Mouse (Mus musculus) forebrain, embryonic 13.5 days (tissue): ENCODE results near the gene Gm20388. TPM values are rescaled to one million over a fixed set of nuclear protein-coding genes. Genes with fewer than 3 reads are reported as not detected.

ENCODE experiments used
- ATAC-seq: fragments of 200-750 bp; cut with Nextera tagmentation; 2 replicates; pipeline ENCODE4 v1.8.0; 2017
- H3K27ac ChIP-seq: fragments of 300-500 bp; sonication (generic); 2 replicates; pipeline ENCODE4 v1.5.1; 2015; ENCODE audit warnings: inconsistent platforms, mild to moderate bottlenecking, moderate library complexity
- H3K27me3 ChIP-seq: fragments of 300-500 bp; sonication (generic); 2 replicates; pipeline ENCODE4 v1.6.1; 2015; ENCODE audit warnings: mild to moderate bottlenecking, inconsistent platforms
- H3K36me3 ChIP-seq: fragments of 300-500 bp; sonication (generic); 2 replicates; pipeline ENCODE4 v1.6.1; 2015; ENCODE audit warnings: mild to moderate bottlenecking, inconsistent platforms; ENCODE audit not compliant: poor library complexity, severe bottlenecking
- H3K4me1 ChIP-seq: fragments of 300-500 bp; sonication (generic); 2 replicates; pipeline ENCODE4 v1.6.1; 2015; ENCODE audit warnings: inconsistent platforms
- H3K4me2 ChIP-seq: fragments of 300-500 bp; sonication (generic); 2 replicates; pipeline ENCODE4 v1.6.1; 2015; ENCODE audit warnings: inconsistent platforms, mild to moderate bottlenecking, moderate library complexity
- H3K4me3 ChIP-seq: fragments of 300-500 bp; sonication (generic); 2 replicates; pipeline ENCODE4 v1.5.1; 2015; ENCODE audit warnings: mild to moderate bottlenecking, inconsistent platforms
- H3K9ac ChIP-seq: fragments of 300-500 bp; sonication (generic); 2 replicates; pipeline ENCODE4 v1.6.1; 2015; ENCODE audit warnings: mild to moderate bottlenecking, inconsistent platforms
- H3K9me3 ChIP-seq: fragments of 300-500 bp; sonication (generic); replicated peaks from 2 replicates; pipeline ENCODE4 v1.6.1; 2016; ENCODE audit warnings: inconsistent platforms
- WGBS: fragments of 180-500 bp; shearing (Covaris S2); methylation state at CpG from one replicate; pipeline ENCODE4 v1.1.7; 2015; 5-methylcytosine and 5-hydroxymethylcytosine counted together
- polyA plus RNA-seq: library from polyadenylated mRNA; unstranded; fragments of >200 nt; fragmentation: Nextera tagmentation; extraction: Ambion mirVana; gene quantifications from 2 replicates; pipeline ENCODE4 v1.2.1, GENCODE M21; 2015

Gene Gm20388
- polyA plus RNA-seq, 1 experiment from 2014 or later: 5.6 TPM

DNA sequence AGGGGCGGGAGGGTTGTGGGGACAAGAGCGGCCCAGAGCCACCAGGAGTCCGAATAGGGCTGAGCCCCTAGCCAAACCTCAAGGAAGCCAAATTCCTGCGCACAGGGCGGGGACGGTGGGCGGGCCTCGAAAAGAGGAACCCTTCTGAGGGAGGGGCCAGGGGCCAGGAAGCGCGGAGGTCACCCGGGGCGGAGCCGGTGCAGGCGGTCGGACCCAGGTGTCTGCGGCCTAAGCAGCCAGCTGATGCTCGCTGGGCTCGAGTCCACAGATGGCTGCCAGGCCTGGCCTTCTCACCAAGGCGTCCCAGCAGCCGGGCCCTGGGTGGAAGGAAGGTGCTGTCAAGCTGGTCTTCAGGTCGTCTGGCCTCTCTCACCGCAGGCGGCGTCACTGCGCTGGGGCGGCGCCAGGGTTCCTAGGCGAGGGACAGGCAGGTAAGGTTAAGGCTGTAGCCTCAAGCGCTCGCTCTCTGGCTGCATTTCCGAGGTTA, 2959.8 kb downstream of the Gm20388 start:
- Histone ChIP-seq H3K4me2 (no peak overlapping the region), H3K36me3 (no peaks in the 10 kb centered on the region), H3K9me3 (peaks cover 5% of the 10 kb centered on the region), H3K4me1 (no peaks in the 10 kb centered on the region), H3K4me3 (no peak overlapping the region), H3K9ac (no peak overlapping the region), H3K27me3 (peaks cover 21% of the 10 kb centered on the region), H3K27ac (no peak overlapping the region)
- 14% methylated on average over 31 of the region's 31 CpGs for WGBS
- no peak for ATAC-seq

DNA sequence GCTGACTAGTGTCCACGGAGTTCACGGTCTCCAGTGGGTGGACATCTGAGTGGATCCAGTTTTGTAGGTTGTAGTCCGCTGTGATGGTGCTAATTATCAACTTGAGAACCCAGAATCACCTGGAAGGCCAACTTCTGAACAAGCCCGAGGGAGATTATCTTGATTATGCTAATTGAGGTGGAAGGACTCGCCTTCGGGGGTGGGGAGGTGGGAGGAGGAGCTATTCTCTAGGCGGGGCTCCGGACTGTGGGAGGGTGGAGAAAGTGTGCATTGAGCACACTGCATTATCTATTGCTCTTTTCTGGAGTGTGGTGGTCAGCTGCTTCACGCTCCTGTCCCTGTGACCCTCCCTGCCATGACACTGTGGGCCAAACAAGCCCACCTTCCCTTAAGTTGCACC, 2961.0 kb downstream of the Gm20388 start:
- H3K27ac ChIP-seq: no peak overlapping the region
- no peak overlapping the region for H3K9ac ChIP-seq
- H3K4me3 ChIP-seq: no peak overlapping the region
- no peak overlapping the region for H3K4me2 ChIP-seq
- no peak for ATAC-seq
- WGBS: 57% methylated on average over 9 of the region's 9 CpGs
- no peaks in the 10 kb centered on the region for H3K36me3 ChIP-seq
- no peaks in the 10 kb centered on the region for H3K9me3 ChIP-seq
- H3K27me3 ChIP-seq: peaks cover 13% of the 10 kb centered on the region
- H3K4me1 ChIP-seq: no peaks in the 10 kb centered on the region

DNA sequence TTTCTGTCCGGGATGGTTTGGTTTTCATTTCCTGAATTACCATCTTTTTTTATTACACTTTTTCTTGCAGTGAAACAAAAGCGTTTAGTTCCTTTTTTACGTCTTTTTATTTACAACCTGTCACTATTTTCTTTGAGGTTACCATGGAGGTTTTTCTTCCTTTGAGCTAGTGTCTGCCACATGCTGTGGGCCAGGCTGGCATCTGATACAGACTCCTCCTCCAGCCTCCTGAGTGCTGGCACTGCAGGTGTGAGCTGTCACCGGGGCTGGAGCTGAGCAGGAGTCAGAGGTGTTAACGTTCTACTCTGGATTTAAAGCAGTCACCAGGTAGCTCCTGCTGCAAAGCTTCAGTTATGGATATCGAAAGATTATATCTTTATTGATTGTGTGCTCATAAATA, 2962.5 kb downstream of the Gm20388 start:
- H3K4me1 ChIP-seq: no peaks in the 10 kb centered on the region
- H3K4me3 ChIP-seq: no peak overlapping the region
- no peak overlapping the region for H3K9ac ChIP-seq
- no peak overlapping the region for H3K27ac ChIP-seq
- H3K4me2 ChIP-seq: no peak overlapping the region
- no peaks in the 10 kb centered on the region for H3K9me3 ChIP-seq
- no peak for ATAC-seq
- WGBS: 57% methylated on average over 6 of the region's 6 CpGs
- H3K36me3 ChIP-seq: no peaks in the 10 kb centered on the region
- peaks cover 13% of the 10 kb centered on the region for H3K27me3 ChIP-seq

DNA sequence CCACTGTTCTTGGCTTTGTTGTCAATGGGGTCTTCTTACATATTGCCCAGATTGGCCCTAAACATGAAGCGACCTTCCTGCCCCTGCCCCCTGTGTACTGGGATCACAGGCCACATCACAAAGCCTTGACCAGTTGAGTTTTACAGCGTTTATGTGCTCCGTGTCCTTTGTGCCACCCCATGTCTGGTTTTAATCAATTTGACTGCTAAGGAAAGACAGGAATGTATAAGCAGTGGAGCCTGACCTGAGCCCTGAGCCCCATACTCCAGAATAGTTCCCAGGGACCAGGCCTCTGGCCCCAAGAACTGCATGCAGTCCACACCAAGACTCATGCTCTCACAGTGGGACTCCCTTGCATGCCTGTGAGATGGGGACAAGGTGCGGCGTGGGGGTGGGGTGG, 2964.5 kb downstream of the Gm20388 start:
- no peak overlapping the region for H3K9ac ChIP-seq
- ATAC-seq: no peak
- no peaks in the 10 kb centered on the region for H3K9me3 ChIP-seq
- H3K36me3 ChIP-seq: no peaks in the 10 kb centered on the region
- H3K4me3 ChIP-seq: no peak overlapping the region
- H3K27me3 ChIP-seq: peaks cover 8% of the 10 kb centered on the region; the same call in 1 of the 2 replicates
- no peak overlapping the region for H3K27ac ChIP-seq
- H3K4me1 ChIP-seq: no peaks in the 10 kb centered on the region
- no peak overlapping the region for H3K4me2 ChIP-seq
- 84% methylated on average over 5 of the region's 5 CpGs for WGBS

DNA sequence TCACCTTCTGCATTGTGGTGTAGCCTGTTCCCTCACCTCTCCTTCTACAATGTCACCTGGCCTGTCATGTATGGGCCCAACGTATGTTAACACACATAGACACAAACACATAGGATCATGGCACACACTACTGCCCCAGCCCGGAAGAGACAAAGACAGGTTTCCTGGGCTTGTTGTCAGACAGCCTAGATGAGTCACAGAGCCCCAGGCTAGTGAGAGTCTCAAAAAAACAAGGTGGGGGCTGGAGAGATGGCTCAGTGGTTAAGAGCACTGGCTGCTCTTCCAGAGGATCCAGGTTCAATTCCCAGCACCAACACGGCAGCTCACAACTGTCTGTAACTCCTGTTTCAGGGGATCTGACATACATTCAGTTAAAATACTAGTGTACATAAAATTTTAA, 2967.6 kb downstream of the Gm20388 start:
- 85% methylated on average over 3 of the region's 3 CpGs for WGBS
- Histone ChIP-seq H3K9me3 (no peaks in the 10 kb centered on the region), H3K4me3 (no peak overlapping the region), H3K4me2 (no peak overlapping the region), H3K36me3 (peaks cover 20% of the 10 kb centered on the region), H3K27ac (no peak overlapping the region), H3K27me3 (no peaks in the 10 kb centered on the region), H3K9ac (no peak overlapping the region), H3K4me1 (no peaks in the 10 kb centered on the region)
- no peak for ATAC-seq

DNA sequence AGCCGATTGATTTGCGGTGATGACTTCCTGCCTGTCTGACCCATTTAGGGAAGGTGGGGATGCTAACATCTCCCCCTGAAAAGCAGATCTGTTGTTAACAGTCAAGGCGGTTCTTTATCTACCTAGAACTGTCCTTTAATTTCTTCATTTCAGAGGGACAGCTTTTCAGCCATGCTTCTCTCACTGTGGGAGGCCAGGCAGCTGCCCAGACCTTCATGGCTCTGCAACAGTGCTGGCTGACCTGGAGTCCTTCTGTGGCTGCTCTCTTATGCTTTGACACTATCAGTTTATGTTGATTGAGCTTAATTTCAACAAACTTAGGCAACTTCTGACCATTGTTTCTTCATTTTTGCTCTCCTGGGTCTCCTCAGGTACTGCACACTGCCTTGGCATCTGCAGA, 2969.7 kb downstream of the Gm20388 start:
- WGBS: 71% methylated on average over 3 of the region's 3 CpGs
- Histone ChIP-seq H3K4me2 (no peak overlapping the region), H3K27me3 (no peaks in the 10 kb centered on the region), H3K27ac (no peak overlapping the region), H3K36me3 (peaks cover 40% of the 10 kb centered on the region), H3K9ac (no peak overlapping the region), H3K4me3 (no peak overlapping the region), H3K4me1 (no peaks in the 10 kb centered on the region), H3K9me3 (no peaks in the 10 kb centered on the region)
- no peak for ATAC-seq

DNA sequence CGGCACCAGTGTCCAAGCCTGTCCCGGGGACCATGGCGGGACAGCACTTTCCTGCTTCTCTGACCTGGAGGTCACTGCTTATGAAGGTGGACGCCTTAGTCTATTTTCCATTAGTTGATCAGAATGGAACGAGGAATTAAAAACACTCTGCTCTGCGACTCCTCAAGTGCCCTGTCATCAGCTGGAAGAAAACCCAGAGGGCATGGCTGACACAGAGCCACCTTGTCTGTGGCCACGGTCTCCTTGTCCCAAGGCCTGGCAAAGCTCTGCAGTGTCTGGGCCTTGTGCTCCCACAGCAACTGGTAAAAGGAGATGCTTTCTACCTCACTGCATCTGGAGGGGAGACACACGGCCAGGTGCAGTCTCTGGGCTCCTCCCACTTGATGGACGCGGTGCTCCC, 2973.0 kb downstream of the Gm20388 start:
- WGBS: 88% methylated on average over 10 of the region's 10 CpGs

DNA sequence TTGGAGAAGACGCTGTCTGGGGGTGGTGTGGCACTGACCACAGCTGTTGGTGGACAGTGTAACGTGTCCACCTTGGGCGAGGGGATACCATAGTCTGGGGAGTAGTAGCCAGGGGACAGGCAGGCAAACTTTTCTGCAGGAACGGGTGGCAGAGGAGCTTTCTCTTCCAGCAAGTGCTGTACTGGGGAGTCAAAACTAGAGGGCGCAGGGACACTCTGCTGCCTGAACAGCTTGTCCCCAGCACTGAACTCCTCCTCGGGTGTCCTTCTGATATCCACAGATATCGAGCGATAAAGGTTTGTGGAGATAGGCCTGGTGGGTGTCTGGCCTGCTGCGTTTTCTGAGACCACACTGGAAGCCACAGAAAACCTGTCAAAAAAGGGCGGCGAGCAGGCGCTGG, 2980.8 kb downstream of the Gm20388 start:
- no peak overlapping the region for H3K4me2 ChIP-seq
- H3K4me3 ChIP-seq: no peak overlapping the region
- no peak for ATAC-seq
- no peaks in the 10 kb centered on the region for H3K27me3 ChIP-seq
- no peak overlapping the region for H3K27ac ChIP-seq
- no peak overlapping the region for H3K9ac ChIP-seq
- H3K9me3 ChIP-seq: no peaks in the 10 kb centered on the region
- WGBS: 86% methylated on average over 12 of the region's 12 CpGs
- H3K36me3 ChIP-seq: peaks cover 99% of the 10 kb centered on the region
- H3K4me1 ChIP-seq: no peaks in the 10 kb centered on the region

More for the DNA sequence above, 2973.0 kb downstream of the Gm20388 start:
- Histone ChIP-seq H3K4me2 (no peak overlapping the region), H3K9ac (no peak overlapping the region), H3K4me3 (no peak overlapping the region), H3K9me3 (no peaks in the 10 kb centered on the region), H3K36me3 (peaks cover 74% of the 10 kb centered on the region), H3K27ac (no peak overlapping the region), H3K27me3 (no peaks in the 10 kb centered on the region), H3K4me1 (no peaks in the 10 kb centered on the region)
- no peak for ATAC-seq

DNA sequence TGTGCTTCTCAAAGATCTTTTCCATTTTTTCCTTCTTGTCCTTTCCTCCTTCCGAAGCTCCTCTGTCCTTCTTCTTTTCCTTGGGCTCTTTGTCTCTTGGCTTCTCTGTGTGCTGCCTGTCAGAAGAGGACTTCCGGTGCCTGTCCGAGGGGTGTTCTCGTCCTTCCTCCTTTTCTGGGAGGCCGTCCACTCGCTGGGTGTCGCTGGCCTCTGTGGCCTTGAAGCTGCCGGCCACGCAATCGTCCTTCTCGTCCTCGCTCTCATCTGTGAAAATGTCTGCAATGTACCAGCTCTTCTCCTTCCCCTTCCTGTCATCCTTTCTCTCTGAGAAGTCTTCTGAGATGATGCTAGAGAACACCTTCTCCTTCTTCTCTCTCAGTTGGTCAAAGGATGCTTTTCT, 2982.8 kb downstream of the Gm20388 start:
- no peaks in the 10 kb centered on the region for H3K4me1 ChIP-seq
- no peak overlapping the region for H3K4me2 ChIP-seq
- no peak overlapping the region for H3K9ac ChIP-seq
- H3K27ac ChIP-seq: no peak overlapping the region
- no peaks in the 10 kb centered on the region for H3K9me3 ChIP-seq
- no peaks in the 10 kb centered on the region for H3K27me3 ChIP-seq
- WGBS: 91% methylated on average over 12 of the region's 12 CpGs
- ATAC-seq: no peak
- peaks cover 99% of the 10 kb centered on the region for H3K36me3 ChIP-seq
- no peak overlapping the region for H3K4me3 ChIP-seq

DNA sequence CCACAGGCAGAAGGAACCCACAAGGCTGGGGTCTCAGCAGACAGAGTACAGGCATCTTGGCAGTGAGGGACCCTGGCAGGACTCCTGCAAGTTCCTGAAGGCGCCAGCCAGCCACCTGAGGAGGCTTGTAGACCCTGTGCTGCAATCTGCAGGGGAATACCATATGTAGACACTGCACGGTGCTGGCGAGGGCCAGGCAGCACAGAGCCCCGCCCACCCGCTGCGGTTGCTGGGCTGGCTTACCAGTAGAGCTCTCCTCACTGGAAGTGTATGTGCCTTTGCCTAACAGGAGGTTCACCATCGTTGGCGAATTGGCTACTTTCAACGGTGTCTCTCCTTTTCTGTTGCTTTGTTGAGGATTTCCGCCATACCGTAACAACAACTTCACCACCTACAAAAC, 2985.7 kb downstream of the Gm20388 start:
- peaks cover 86% of the 10 kb centered on the region for H3K36me3 ChIP-seq
- no peak for ATAC-seq
- H3K9me3 ChIP-seq: no peaks in the 10 kb centered on the region
- no peaks in the 10 kb centered on the region for H3K4me1 ChIP-seq
- H3K27me3 ChIP-seq: no peaks in the 10 kb centered on the region
- H3K9ac ChIP-seq: no peak overlapping the region
- WGBS: 93% methylated on average over 11 of the region's 11 CpGs
- H3K4me3 ChIP-seq: no peak overlapping the region
- no peak overlapping the region for H3K4me2 ChIP-seq
- no peak overlapping the region for H3K27ac ChIP-seq

DNA sequence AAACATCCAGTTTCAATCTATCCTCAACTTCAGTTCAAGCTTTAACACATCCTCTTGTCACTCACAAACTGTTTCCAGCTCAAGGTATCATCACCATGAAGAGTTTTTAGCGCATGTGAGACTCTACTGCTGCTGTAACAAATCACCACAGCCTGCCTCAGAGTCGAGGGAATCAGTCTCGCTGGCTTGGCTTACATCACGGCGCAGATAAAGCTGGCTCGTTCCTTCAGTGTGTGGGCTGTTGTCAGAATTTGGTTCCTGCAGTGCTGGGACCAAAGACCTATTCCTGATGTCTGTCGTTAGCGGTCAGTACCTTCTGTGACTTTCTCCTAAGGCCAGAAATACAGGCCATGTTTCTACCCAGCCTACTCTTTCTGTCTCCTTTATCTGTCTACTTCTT, 2986.6 kb downstream of the Gm20388 start:
- Histone ChIP-seq H3K9ac (no peak overlapping the region), H3K4me2 (no peak overlapping the region), H3K36me3 (peaks cover 78% of the 10 kb centered on the region), H3K27me3 (no peaks in the 10 kb centered on the region), H3K9me3 (no peaks in the 10 kb centered on the region), H3K4me1 (no peaks in the 10 kb centered on the region), H3K4me3 (no peak overlapping the region), H3K27ac (no peak overlapping the region)
- WGBS: 94% methylated on average over 8 of the region's 8 CpGs
- ATAC-seq: no peak

DNA sequence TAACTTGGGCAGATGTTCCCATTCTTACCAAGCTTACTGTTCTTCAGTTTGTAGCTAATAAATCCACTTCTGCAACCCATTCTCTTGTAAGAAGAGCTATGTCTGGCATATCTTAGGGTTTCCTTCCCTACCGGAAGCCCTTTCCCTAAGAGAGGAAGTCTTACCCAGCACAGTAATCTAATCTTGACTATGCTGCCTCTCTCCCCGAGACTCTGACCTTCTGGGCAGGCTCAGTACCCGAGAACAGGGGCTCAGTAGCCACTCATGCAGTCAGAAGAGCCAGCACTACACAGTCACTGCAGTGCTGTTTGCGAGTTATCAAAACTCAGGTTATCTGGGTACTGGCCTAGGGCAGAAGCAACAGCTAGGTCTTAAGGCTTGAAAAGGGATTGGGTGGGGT, 2987.4 kb downstream of the Gm20388 start:
- 92% methylated on average over 4 of the region's 4 CpGs for WGBS

DNA sequence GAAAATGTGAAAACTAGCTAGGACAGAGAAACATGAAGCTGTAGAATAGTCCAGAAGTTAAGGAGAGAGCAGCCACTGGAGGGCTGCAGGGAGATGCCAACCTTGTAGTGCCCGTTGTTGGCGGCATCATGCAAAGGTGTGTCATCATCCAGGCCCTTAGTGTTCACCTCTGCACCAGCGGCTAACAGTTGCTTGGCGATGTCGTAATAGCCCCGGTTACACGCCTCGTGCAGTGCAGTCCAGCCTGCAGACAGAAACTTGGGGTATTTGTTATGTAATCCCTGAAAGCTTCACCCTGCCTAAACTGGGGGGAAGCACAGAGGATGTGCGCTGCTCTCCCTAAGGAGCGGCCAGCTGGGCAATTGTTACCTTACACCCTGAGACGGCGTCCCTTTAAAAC, 2987.8 kb downstream of the Gm20388 start:
- Histone ChIP-seq H3K4me1 (no peaks in the 10 kb centered on the region), H3K27ac (no peak overlapping the region), H3K4me3 (no peak overlapping the region), H3K9ac (no peak overlapping the region), H3K4me2 (no peak overlapping the region), H3K27me3 (no peaks in the 10 kb centered on the region), H3K36me3 (peaks cover 65% of the 10 kb centered on the region), H3K9me3 (no peaks in the 10 kb centered on the region)
- no peak for ATAC-seq
- WGBS: 92% methylated on average over 12 of the region's 12 CpGs

More for the DNA sequence above, 2987.4 kb downstream of the Gm20388 start:
- Histone ChIP-seq H3K9me3 (no peaks in the 10 kb centered on the region), H3K4me1 (no peaks in the 10 kb centered on the region), H3K36me3 (peaks cover 69% of the 10 kb centered on the region), H3K4me2 (no peak overlapping the region), H3K4me3 (no peak overlapping the region), H3K27ac (no peak overlapping the region), H3K27me3 (no peaks in the 10 kb centered on the region), H3K9ac (no peak overlapping the region)
- no peak for ATAC-seq
